Mouse (Mus musculus) megakaryocyte-erythroid progenitor cell, adult 5-6 weeks (primary cell): ENCODE results near the gene Rbms3. TPM values are rescaled to one million over a fixed set of nuclear protein-coding genes. Genes with fewer than 3 reads are reported as not detected.

Experiments used
- ATAC-seq: replicated peaks from 2 replicates; pipeline ENCODE4 v1.8.0; 2016; ENCODE audit warnings: mild to moderate bottlenecking, inconsistent platforms; ENCODE audit not compliant: severe bottlenecking, poor library complexity, low FRiP score, low TSS enrichment
- total RNA-seq, 2 experiments: library from RNA; stranded (forward) in 1 of 2; stranded (reverse) in 1 of 2; fragments of 200-1000, 215-1000 nt in 1 of 2; fragments of >200 nt in 1 of 2; fragmentation: Nextera tagmentation in 1 of 2; gene quantifications; 2 replicates each; pipeline ENCODE4 v1.2.3; 2014 to 2017

The Rbms3 gene
- total RNA-seq, 2 experiments from 2014 or later, result not detected

GRCm38 (mm10) chr9:116965691-116966090 is 664.0 kb downstream of the Rbms3 start:
- ATAC-seq, result no peak

- no peak for ATAC-seq
Measured at GRCm38 (mm10) chr9:116956156-116956555, 673.6 kb downstream of the Rbms3 start.

- ATAC-seq, result no peak
Measured at GRCm38 (mm10) chr9:116948211-116948610, 681.5 kb downstream of the Rbms3 start.

GRCm38 (mm10) chr9:116947369-116947768 is 682.3 kb downstream of the Rbms3 start:
- ATAC-seq, result no peak

GRCm38 (mm10) chr9:116946787-116947186 is 682.9 kb downstream of the Rbms3 start:
- no peak for ATAC-seq

GRCm38 (mm10) chr9:116945689-116946088 is 684.0 kb downstream of the Rbms3 start:
- no peak for ATAC-seq

GRCm38 (mm10) chr9:116943902-116944301 is 685.8 kb downstream of the Rbms3 start:
- ATAC-seq, result no peak

- ATAC-seq, result no peak
Measured at GRCm38 (mm10) chr9:116941116-116941515, 688.6 kb downstream of the Rbms3 start.

GRCm38 (mm10) chr9:116940693-116941092 is 689.0 kb downstream of the Rbms3 start:
- no peak for ATAC-seq

GRCm38 (mm10) chr9:116928338-116928737 is 701.4 kb downstream of the Rbms3 start:
- no peak for ATAC-seq

GRCm38 (mm10) chr9:116923151-116923550 is 706.6 kb downstream of the Rbms3 start:
- ATAC-seq, result no peak

GRCm38 (mm10) chr9:116922561-116922960 is 707.2 kb downstream of the Rbms3 start:
- ATAC-seq, result no peak; the same call in 1 of the 2 replicates

- ATAC-seq, result no peak
Measured at GRCm38 (mm10) chr9:116919441-116920019, 710.2 kb downstream of the Rbms3 start.

GRCm38 (mm10) chr9:116912493-116912847 is 717.2 kb downstream of the Rbms3 start:
- no peak for ATAC-seq

GRCm38 (mm10) chr9:116911781-116912492 is 717.8 kb downstream of the Rbms3 start:
- no peak for ATAC-seq

- no peak for ATAC-seq
Measured at GRCm38 (mm10) chr9:116909511-116909910, 720.2 kb downstream of the Rbms3 start.

GRCm38 (mm10) chr9:116906955-116907354 is 722.8 kb downstream of the Rbms3 start:
- ATAC-seq, result 0 out of 2 replicates have a peak, but pooled peaks have one; percentile 35

GRCm38 (mm10) chr9:116905646-116906045 is 724.1 kb downstream of the Rbms3 start:
- no peak for ATAC-seq

- no peak for ATAC-seq
Measured at GRCm38 (mm10) chr9:116903304-116903993, 726.3 kb downstream of the Rbms3 start.

GRCm38 (mm10) chr9:116899403-116899802 is 730.3 kb downstream of the Rbms3 start:
- no peak for ATAC-seq
